Mouse (Mus musculus): ENCODE data around the gene Prdm9.

Gene Prdm9

GRCm38 (mm10) chr17:15527811-15528136, 36.4 kb downstream of the Prdm9 start:
- CTCF ChIA-PET = no interaction called here

GRCm38 (mm10) chr17:15526986-15527810, 37.0 kb downstream of the Prdm9 start, which contains the start of gene Pdcd2:
TSS of gene Pdcd2 (minus strand) at chr17:15527301.
- CTCF ChIA-PET = no interaction called here

GRCm38 (mm10) chr17:15526304-15526703, 37.9 kb downstream of the Prdm9 start:
- CTCF ChIA-PET = interaction anchor here (0.6 kb wide), 1 partner anchor 1143 kb away, joined by 14 read pairs; no protein-coding TSS in a partner anchor

- CTCF ChIA-PET = no interaction called here
Measured at GRCm38 (mm10) chr17:15518766-15519165, 45.4 kb downstream of the Prdm9 start.

- CTCF ChIA-PET = no interaction called here
Measured at GRCm38 (mm10) chr17:15518186-15518585, 46.0 kb downstream of the Prdm9 start.

GRCm38 (mm10) chr17:15517776-15518175, 46.4 kb downstream of the Prdm9 start:
- CTCF ChIA-PET = no interaction called here

- CTCF ChIA-PET = no interaction called here
Measured at GRCm38 (mm10) chr17:15510694-15511093, 53.5 kb downstream of the Prdm9 start.

- CTCF ChIA-PET = no interaction called here
Measured at GRCm38 (mm10) chr17:15499656-15500394, 64.3 kb downstream of the Prdm9 start, which contains the start of the genes Psmb1 and Tbp. TSS of gene Psmb1 (minus strand) at chr17:15499751. TSS of gene Tbp (plus strand) at chr17:15499888.

- CTCF ChIA-PET = no interaction called here
Measured at GRCm38 (mm10) chr17:15498753-15499113, 65.4 kb downstream of the Prdm9 start.

GRCm38 (mm10) chr17:15497882-15498752, 66.0 kb downstream of the Prdm9 start:
- CTCF ChIA-PET = no interaction called here

Data from spleen, embryonic (tissue).